Mouse (Mus musculus) adrenal gland, postnatal 0 days (tissue): ENCODE data around the gene Tdrd7. TPM values are rescaled to one million over a fixed set of nuclear protein-coding genes. Genes with fewer than 3 reads are reported as not detected.

Experiments
- polyA plus RNA-seq: library from polyadenylated mRNA; unstranded; fragments of >200 nt; fragmentation: Nextera tagmentation; extraction: Ambion mirVana; gene quantifications from 2 replicates; pipeline ENCODE4 v1.2.1, GENCODE M21; 2015

Gene Tdrd7
- polyA plus RNA-seq: 13.6 and 22.5 TPM in 2 replicates

DNA sequence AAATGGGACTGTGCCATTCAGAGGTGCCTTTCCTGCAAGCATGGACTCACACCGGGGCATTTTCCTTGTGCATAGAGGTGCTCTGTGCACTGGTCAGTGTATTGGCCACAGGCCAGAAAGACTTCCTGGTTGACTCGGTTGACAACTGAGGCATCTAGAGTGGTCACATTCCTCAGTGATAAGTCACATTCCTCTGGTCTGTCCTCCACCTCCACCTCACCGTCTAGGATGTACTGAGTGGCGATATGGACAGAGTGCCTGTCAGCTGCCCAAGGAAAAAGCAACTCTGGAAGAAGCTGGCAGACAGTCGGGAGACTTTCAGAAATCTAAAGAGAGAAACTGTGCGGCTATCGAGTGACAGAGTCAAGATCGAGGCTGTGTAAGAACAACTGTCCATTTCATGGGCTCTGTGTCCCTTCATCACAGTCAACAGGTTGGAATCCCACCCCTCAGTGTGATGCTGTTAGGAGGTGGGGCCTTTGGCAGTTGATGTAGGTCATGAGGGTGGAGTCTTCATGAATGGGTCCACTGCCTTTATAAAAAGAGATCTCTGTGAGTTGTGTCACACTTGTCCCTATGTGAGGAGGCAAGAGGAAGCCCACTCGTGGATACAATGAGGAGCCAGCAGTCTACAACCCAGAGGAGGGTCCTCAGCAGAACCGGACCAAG lies at the start of gene Tdrd7:
Tdrd7 (plus strand) TSS at position 564 of the 669 bp plus-strand sequence.

DNA sequence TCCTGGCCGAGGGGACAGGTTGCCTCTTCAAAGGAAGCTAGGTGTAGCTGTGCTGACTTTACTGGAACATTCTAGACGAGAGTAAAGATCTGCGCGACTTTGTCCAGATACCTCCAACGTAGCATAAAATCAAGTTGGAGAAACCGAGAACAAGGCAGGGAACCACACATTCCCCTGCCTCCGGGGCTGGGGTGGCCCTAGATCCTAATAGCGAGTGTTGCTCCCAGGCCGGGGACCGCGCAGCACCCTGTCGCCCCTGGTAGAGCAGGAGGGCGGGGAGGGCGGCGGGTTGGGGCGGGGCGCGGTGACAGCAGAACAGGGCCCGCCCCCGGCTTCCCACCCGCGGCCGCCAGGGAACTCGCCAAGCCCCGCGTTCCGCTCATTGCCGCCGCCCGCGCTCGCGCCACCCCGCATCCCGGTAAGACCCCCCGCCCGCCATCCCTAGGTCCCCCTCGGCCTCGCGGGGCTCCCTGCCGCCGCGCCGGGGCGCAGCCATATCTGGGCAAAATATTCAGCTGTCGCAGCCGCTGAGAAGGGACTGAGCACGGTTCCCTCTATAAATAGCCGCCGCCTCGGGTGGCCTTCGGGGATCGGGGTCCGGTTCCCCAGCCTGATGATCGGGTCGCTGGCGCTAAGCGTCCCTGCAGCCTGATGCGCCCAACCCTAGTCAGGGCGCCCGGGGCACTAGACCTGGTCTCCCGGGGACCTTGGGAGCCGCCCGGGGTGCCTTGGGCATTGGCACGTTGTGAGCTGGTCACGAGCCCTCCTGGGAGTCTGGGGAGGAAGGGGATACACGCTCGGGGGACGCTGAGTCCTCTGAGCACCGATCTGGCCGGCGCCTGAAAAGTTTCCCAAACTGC lies 74.0 kb downstream of the Tdrd7 start, which contains the start of gene Tmod1:
Tmod1 (plus strand) TSS at position 44 of the 860 bp plus-strand sequence.

Other genes starting within 250 kb of the Tdrd7 start
- gene Aldh1b1, start 166.3 kb upstream of the Tdrd7 start, polyA plus RNA-seq: 17.7 and 36.8 TPM in 2 replicates
- gene Igfbpl1, start 138.4 kb upstream of the Tdrd7 start, polyA plus RNA-seq: 0.84 and 1.9 TPM in 2 replicates
- 0.47 and 0.99 TPM in 2 replicates for gene Stra6l, start 116.7 kb upstream of the Tdrd7 start, polyA plus RNA-seq
- gene Ccdc180, start 75.0 kb upstream of the Tdrd7 start, polyA plus RNA-seq: 0.11 and 0.12 TPM in 2 replicates
- gene Tmod1, start 73.6 kb downstream of the Tdrd7 start, polyA plus RNA-seq: 6.1 and 7.5 TPM in 2 replicates
- 22.1 and 29.4 TPM in 2 replicates for gene Ncbp1, start 173.3 kb downstream of the Tdrd7 start, polyA plus RNA-seq
- gene Tstd2, start 173.4 kb downstream of the Tdrd7 start, polyA plus RNA-seq: 19.0 and 23.3 TPM in 2 replicates
- 49.9 and 58.3 TPM in 2 replicates for gene Xpa, start 231.0 kb downstream of the Tdrd7 start, polyA plus RNA-seq